Comparison of ENCODE assay signal across 9 mouse cellular contexts in genomic region chr4:115902816-115903215, GRCm38 (mm10). TPM values are rescaled to one million over a fixed set of nuclear protein-coding genes. Genes with fewer than 3 reads are reported as not detected.
DNase-seq lines count a peak whose midpoint lies in the region; ATAC-seq lines count a peak whose summit lies in the region.
"Had no signal": no experiment of that assay in that cellular context is flagged by ENCODE, and none has a peak within 500 bp of the region (broad histone marks: within the 10 kb centered on the region; RNA-seq: fewer than 3 reads in every experiment).

No protein-coding gene starts in this region.

- no peak overlapping the region for H3K4me2 ChIP-seq in midbrain, embryonic 11.5 days
- H3K4me2 ChIP-seq in midbrain, embryonic 13.5 days (replicated peaks): no peak overlapping the region
- H3K4me2 ChIP-seq in forebrain, embryonic 14.5 days (ENCODE audit: low read length): no peak overlapping the region
- H3K4me2 ChIP-seq: stomach, embryonic 15.5 days had no signal

- H3K4me3 ChIP-seq in midbrain, embryonic 11.5 days (ENCODE audit: low read depth, low read length): no peak overlapping the region
- H3K4me3 ChIP-seq in midbrain, embryonic 13.5 days (replicated peaks): no peak overlapping the region
- no peak overlapping the region for H3K4me3 ChIP-seq in forebrain, embryonic 14.5 days (ENCODE audit: low read depth, low read length)
- H3K4me3 ChIP-seq: stomach, embryonic 15.5 days had no signal

- intact Hi-C loops in left cerebral cortex, postnatal 4 days (cut with DNase I): loop anchor here (2.0 to 10.0 kb wide), 3 partner anchors 78 to 171 kb away; no protein-coding TSS in a partner anchor

- H3K9me3 ChIP-seq in midbrain, embryonic 11.5 days (ENCODE audit: control insufficient read depth, low read length): no peaks in the 10 kb centered on the region
- no peaks in the 10 kb centered on the region for H3K9me3 ChIP-seq in midbrain, embryonic 13.5 days
- no peaks in the 10 kb centered on the region for H3K9me3 ChIP-seq in forebrain, embryonic 14.5 days (replicated peaks; ENCODE audit: control insufficient read depth, low read length)
- H3K9me3 ChIP-seq: stomach, embryonic 15.5 days had no signal

- WGBS in midbrain, embryonic 11.5 days: 19% methylated on average over 5 of the region's 5 CpGs
- 19% methylated on average over 5 of the region's 5 CpGs for WGBS in midbrain, embryonic 13.5 days
- WGBS in forebrain, embryonic 14.5 days: 13% methylated on average over 5 of the region's 5 CpGs

- H3K4me1 ChIP-seq in midbrain, embryonic 11.5 days (ENCODE audit: control insufficient read depth, insufficient read depth, low read length): peaks cover 34% of the 10 kb centered on the region
- H3K4me1 ChIP-seq in midbrain, embryonic 13.5 days (replicated peaks): peaks cover 41% of the 10 kb centered on the region
- H3K4me1 ChIP-seq in forebrain, embryonic 14.5 days (ENCODE audit: control insufficient read depth, insufficient read depth, low read length): peaks cover 8% of the 10 kb centered on the region; the same call in 1 of the 2 replicates

- no peak for ATAC-seq in midbrain, embryonic 11.5 days (ENCODE audit: low FRiP score)
- ATAC-seq in midbrain, embryonic 13.5 days: no peak
- peak; percentile 18; the same call in 1 of the 2 replicates for ATAC-seq in forebrain, embryonic 14.5 days

- no peaks in the 10 kb centered on the region for H3K36me3 ChIP-seq in midbrain, embryonic 11.5 days (ENCODE audit: control insufficient read depth, insufficient read depth, low read length)
- H3K36me3 ChIP-seq in midbrain, embryonic 13.5 days: no peaks in the 10 kb centered on the region
- no peaks in the 10 kb centered on the region for H3K36me3 ChIP-seq in forebrain, embryonic 14.5 days (ENCODE audit: control insufficient read depth, insufficient read depth, low read length)
- H3K36me3 ChIP-seq: stomach, embryonic 15.5 days had no signal

- no peak overlapping the region for H3K9ac ChIP-seq in midbrain, embryonic 11.5 days (ENCODE audit: low read length)
- H3K9ac ChIP-seq in midbrain, embryonic 13.5 days (replicated peaks): no peak overlapping the region
- no peak overlapping the region for H3K9ac ChIP-seq in forebrain, embryonic 14.5 days (ENCODE audit: low read length)
- H3K9ac ChIP-seq: stomach, embryonic 15.5 days had no signal

- peaks cover 36% of the 10 kb centered on the region for H3K27me3 ChIP-seq in midbrain, embryonic 11.5 days (ENCODE audit: control insufficient read depth, insufficient read depth, low read length)
- H3K27me3 ChIP-seq in midbrain, embryonic 13.5 days: peaks cover 92% of the 10 kb centered on the region
- peaks cover 50% of the 10 kb centered on the region for H3K27me3 ChIP-seq in forebrain, embryonic 14.5 days (replicated peaks; ENCODE audit: control insufficient read depth, insufficient read depth, low read length)

- no peak overlapping the region for H3K27ac ChIP-seq in midbrain, embryonic 11.5 days (ENCODE audit: low read depth, low read length)
- no peak overlapping the region for H3K27ac ChIP-seq in midbrain, embryonic 13.5 days
- no peak overlapping the region for H3K27ac ChIP-seq in forebrain, embryonic 14.5 days (ENCODE audit: low read depth, low read length)
- H3K27ac ChIP-seq: stomach, embryonic 15.5 days had no signal

- peak; percentile 98 for DNase-seq in midbrain, embryonic 11.5 days (ENCODE audit: low spot score, missing footprints)
- peak; percentile 62 for DNase-seq in c-Kit-positive CD71-negative TER-119-negative erythroid progenitor cells, embryonic 14.5 days (ENCODE audit: low read depth)
- DNase-seq in forebrain, embryonic 14.5 days (ENCODE audit: low spot score): peak; percentile 90
- DNase-seq in hindlimb bud, embryonic 11.5 days (ENCODE audit: extremely low spot score, low read depth, low spot score): peak; percentile 66
- peak; percentile 87 for DNase-seq in left cerebral cortex, postnatal 4 days
- peak; percentile 65 for DNase-seq in ovary, postnatal 36 days (ENCODE audit: low spot score)
- DNase-seq in thymus, postnatal 14 days: peak; percentile 71

RNA-seq across cellular contexts. Expression of gene 6430628N08Rik, which starts 12.4 kb away (rescaled TPM):
- polyA plus RNA-seq in midbrain, embryonic 11.5 days (2014; fragmentation: Nextera tagmentation; extraction: Ambion mirVana): 0.33 TPM in 1 of 2 replicates, not detected in the other
- 0.12 and 0.32 TPM in 2 replicates for polyA plus RNA-seq in midbrain, embryonic 13.5 days (2015; fragmentation: Nextera tagmentation; extraction: Ambion mirVana)
- polyA plus RNA-seq in forebrain, embryonic 14.5 days (2014; fragmentation: Nextera tagmentation; extraction: Ambion mirVana): not detected in 2 replicates
- under 1 TPM; 0.24 to 0.36 TPM for total RNA-seq in left cerebral cortex, postnatal 4 days (2021)
- polyA plus RNA-seq: stomach, embryonic 15.5 days had no signal

RNA-seq across cellular contexts. Expression of gene Kncn, which starts 18.6 kb away (rescaled TPM):
- not detected in 2 replicates for polyA plus RNA-seq in midbrain, embryonic 11.5 days (2014; fragmentation: Nextera tagmentation; extraction: Ambion mirVana)
- 0.24 TPM in 1 of 2 replicates, not detected in the other for polyA plus RNA-seq in midbrain, embryonic 13.5 days (2015; fragmentation: Nextera tagmentation; extraction: Ambion mirVana)
- polyA plus RNA-seq in forebrain, embryonic 14.5 days (2014; fragmentation: Nextera tagmentation; extraction: Ambion mirVana): 0.31 TPM in 1 of 2 replicates, not detected in the other
- under 1 TPM in 1 of 2 experiments, not detected in 1; 0.32 TPM for total RNA-seq in left cerebral cortex, postnatal 4 days (2021)
- polyA plus RNA-seq: stomach, embryonic 15.5 days had no signal

RNA-seq across cellular contexts. Expression of gene Dmbx1, which starts 36.9 kb away (rescaled TPM):
- 15.1 and 15.9 TPM in 2 replicates for polyA plus RNA-seq in midbrain, embryonic 11.5 days (2014; fragmentation: Nextera tagmentation; extraction: Ambion mirVana)
- 10.9 and 11.7 TPM in 2 replicates for polyA plus RNA-seq in midbrain, embryonic 13.5 days (2015; fragmentation: Nextera tagmentation; extraction: Ambion mirVana)
- 0.05 TPM in 2 replicates for polyA plus RNA-seq in forebrain, embryonic 14.5 days (2014; fragmentation: Nextera tagmentation; extraction: Ambion mirVana)
- under 1 TPM; 0.10 to 0.38 TPM for total RNA-seq in left cerebral cortex, postnatal 4 days (2021)

Comparison
In these comparisons a context has a peak if more than half of its experiments do, and no peak if none do; other contexts are left out.
1. RNA of gene Dmbx1, which starts 36.9 kb away (polyA plus RNA-seq): 15.1 to 15.9 TPM in midbrain, embryonic 11.5 days and 10.9 to 11.7 TPM in midbrain, embryonic 13.5 days; 0.05 TPM in forebrain, embryonic 14.5 days; every median in the first group is over 10 times any median in the second.
2. Peak in every context shown above with its lines, with median percentiles within 50 percentile points of each other: DNase-seq.